Mouse (Mus musculus): ENCODE results near the gene Pip4k2a. TPM values are rescaled to one million over a fixed set of nuclear protein-coding genes. Genes with fewer than 3 reads are reported as not detected.

Gene Pip4k2a
- total RNA-seq, 2 experiments from 2014 or later, result 61.7 to 117 TPM

GRCm38 (mm10) chr2:18958044-18958443 lies 39.9 kb downstream of the Pip4k2a start:
- ATAC-seq (replicated peaks; ENCODE audit: low FRiP score, poor library complexity, severe bottlenecking), result no peak

DNA sequence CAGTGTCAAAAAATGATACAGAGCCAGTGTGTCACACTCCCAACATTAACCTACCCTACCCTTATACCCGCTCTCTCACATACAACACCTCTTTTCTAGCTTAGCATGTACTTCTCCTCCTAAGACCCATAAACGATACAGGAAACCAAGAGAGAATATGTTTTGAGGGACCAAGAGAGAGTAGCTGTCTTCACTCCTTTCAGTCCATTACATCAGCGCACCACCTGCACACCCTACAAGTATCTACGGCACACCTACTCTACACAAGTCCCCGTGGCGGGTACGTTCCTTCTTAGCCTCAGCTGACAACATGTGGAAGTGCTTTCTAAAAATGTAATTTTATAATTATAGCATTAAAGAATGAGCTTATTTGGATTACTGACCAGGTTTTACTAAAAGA lies 40.5 kb downstream of the Pip4k2a start:
- ATAC-seq (replicated peaks; ENCODE audit: low FRiP score, poor library complexity, severe bottlenecking), result no peak

- no peak for ATAC-seq (replicated peaks; ENCODE audit: low FRiP score, poor library complexity, severe bottlenecking)
These were observed 41.0 kb downstream of the Pip4k2a start for GRCm38 (mm10) chr2:18956945-18957344.

DNA sequence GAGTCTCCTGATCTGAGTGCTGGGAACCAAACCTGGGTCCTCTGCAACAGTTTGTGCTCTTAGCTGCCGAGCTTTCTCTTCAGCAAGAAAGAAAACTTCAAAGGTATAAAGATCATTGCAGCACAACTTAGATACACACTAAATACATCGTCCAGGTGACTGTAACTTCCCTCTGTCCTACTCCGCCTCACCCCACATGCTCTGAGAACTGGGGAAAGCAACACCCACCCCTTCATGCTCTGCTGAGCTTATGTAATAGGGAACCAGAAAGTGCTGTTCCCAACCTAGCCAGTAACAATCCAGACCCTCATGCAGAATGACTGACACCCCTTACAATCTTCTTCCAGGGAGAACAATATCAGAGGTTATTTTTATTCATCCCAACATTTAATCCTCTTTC lies 41.5 kb downstream of the Pip4k2a start:
- ATAC-seq (replicated peaks; ENCODE audit: low FRiP score, poor library complexity, severe bottlenecking), result no peak

DNA sequence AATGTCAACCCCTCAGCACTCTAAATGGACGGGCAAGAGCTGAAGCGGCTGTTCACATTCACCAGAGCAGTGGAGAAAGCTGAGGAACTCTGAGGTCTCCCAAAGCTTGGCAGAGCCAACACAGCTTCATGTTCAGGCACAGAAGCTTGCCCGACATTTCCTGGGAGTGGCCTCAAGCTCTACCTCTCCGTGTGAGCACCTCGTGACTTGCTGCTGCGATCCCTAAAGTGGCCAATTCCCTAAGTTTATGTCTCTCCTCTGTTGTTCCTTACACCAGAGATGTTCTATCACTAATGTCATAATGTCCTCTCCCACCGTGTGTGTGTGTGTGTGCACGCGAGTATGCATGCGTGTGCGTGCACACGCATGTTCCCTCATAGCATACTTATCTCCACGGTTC lies 42.3 kb downstream of the Pip4k2a start:
- peak; percentile 50; the same call in 1 of the 2 replicates for ATAC-seq (replicated peaks; ENCODE audit: low FRiP score, poor library complexity, severe bottlenecking)

DNA sequence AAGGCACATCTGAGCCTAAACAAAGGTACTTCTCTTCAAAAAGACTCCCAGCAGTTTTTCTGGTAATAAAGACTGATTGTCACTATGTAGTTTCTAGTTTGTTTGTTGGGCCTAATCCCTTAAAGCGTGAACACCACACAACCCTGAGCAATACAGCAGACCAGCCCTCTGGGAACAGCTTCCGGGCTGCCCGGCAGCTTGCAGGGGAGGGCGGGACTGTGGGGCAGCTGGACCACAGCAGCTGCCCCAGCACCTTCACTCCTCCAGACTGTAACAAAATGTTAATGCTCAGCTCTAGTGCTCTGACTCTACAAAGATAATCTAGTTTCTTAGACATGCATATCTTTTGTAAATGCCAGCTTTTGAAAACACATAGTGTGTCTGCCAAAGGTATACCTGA lies 42.9 kb downstream of the Pip4k2a start:
- ATAC-seq (replicated peaks; ENCODE audit: low FRiP score, poor library complexity, severe bottlenecking), result 0 out of 2 replicates have a peak, but pooled peaks have one; percentile 44

DNA sequence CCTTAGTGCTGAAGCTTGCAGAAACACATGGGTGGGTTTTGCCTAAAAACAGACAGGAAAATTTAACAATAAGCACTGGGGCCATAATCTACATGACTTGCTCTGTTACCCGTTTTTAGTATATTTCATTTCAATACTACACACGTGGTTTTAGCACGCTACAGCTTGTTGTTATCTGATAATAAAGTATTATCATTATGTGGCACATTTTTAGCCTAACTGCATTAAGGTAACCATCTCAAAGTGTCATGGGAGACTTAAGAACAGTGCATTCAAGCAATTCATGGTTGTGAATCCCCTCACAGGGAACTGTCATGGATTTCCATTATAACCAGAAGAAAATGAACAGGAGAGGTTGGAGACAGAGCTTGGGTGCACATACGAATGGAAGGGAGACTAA lies 43.5 kb downstream of the Pip4k2a start:
- ATAC-seq (replicated peaks; ENCODE audit: low FRiP score, poor library complexity, severe bottlenecking), result peak; percentile 58

- no peak for ATAC-seq (replicated peaks; ENCODE audit: low FRiP score, poor library complexity, severe bottlenecking)
These were observed 45.7 kb downstream of the Pip4k2a start for GRCm38 (mm10) chr2:18952102-18952673.

GRCm38 (mm10) chr2:18950758-18951157 lies 47.2 kb downstream of the Pip4k2a start:
- ATAC-seq (replicated peaks; ENCODE audit: low FRiP score, poor library complexity, severe bottlenecking), result no peak

DNA sequence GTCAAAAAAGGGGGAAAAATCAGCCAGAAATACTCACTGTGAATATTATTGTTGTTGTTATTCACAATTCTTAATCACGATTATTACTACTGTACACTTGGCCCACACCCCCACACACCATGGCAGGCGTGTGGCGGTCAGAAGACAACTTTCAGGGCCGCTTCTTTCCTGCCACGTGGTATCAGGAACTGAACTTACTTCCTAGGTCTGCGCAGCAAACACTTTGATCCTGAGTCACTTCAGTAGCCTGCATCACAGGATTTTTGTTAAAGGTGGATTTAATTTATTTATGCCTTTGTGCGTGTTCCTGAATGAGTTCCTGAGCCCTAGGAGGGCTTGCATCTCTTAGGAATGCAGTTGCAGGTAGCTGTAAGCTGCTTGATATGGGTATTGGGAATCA lies 49.2 kb downstream of the Pip4k2a start:
- ATAC-seq (replicated peaks; ENCODE audit: low FRiP score, poor library complexity, severe bottlenecking), result no peak

DNA sequence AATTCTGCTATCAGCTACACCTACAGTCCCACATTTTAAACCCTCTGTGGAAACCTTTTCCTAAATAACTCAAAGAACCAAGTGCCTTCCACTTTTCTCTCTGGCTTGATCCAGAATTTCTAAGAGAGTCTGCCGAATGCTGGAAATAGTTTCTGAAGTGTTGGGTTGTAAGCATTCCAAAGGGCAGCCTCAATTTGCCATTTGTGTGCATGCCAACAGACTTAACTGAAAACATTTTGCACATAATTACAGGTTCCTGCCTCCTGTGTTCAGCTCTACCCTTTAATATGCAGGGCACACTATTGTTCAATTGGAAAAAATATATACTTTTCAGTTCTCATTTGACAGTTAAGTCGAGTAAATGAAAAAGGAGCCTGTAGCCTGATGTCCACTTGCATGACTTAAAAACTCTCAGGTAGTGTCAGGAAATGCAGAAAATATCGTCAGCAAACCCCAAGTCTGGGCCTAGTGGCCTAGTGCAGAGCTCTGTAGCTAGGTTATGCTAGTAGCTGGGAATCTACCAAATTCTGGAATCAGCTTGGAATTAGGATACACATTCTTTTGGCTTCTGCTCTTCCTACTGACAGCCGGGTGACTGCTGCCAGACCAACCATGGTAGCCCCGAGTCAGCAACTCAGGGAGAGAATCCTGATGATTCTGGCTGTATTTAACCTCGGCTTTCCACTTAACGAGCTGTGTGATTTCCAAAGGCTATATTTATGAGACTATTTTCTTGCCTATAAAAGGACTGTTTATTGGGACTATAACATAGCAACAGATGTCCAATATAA lies 50.1 kb downstream of the Pip4k2a start:
- ATAC-seq (replicated peaks; ENCODE audit: low FRiP score, poor library complexity, severe bottlenecking), result no peak

DNA sequence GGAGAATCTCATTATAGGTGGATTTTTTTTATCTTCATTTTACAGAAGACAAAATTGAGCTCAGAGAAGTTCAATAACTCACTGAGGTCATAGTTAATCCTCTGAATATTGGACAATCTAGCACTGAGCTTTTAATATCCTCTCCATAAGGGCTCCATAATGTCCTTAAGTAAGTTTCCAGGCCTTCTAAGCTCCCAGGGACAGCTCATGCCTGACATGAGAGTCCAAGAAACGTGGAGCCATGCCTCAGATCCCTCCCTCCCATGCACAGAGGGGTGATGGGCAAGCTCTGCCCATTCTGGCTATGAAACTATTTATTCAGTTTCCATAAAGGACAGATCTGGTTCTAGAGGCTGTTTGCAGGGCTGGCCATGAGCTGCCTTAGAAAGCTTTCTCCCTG lies 52.5 kb downstream of the Pip4k2a start:
- ATAC-seq (replicated peaks; ENCODE audit: low FRiP score, poor library complexity, severe bottlenecking), result no peak

DNA sequence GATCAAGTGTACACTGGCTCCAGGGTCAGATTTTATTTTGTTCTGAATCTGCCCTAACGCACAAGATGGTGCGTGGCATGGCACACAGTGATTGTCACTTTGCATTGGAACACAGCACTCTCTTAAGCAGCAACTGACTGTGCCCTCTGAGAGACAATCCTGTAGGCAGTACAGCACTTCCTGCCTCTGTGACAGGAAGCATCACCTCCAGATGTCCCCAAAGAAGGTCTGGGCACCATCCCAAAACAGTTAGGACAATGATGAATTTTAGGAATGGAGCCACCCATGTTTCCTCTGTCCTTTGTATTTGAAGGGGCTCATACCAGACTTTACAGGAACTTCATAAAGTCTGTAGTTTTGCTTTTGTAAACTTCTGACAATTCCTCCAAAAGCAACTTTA lies 54.0 kb downstream of the Pip4k2a start:
- no peak for ATAC-seq (replicated peaks; ENCODE audit: low FRiP score, poor library complexity, severe bottlenecking)

GRCm38 (mm10) chr2:18943366-18943765 lies 54.6 kb downstream of the Pip4k2a start:
- ATAC-seq (replicated peaks; ENCODE audit: low FRiP score, poor library complexity, severe bottlenecking), result no peak

- ATAC-seq (replicated peaks; ENCODE audit: low FRiP score, poor library complexity, severe bottlenecking), result no peak
These were observed 57.1 kb downstream of the Pip4k2a start for GRCm38 (mm10) chr2:18940693-18941270.

- ATAC-seq (replicated peaks; ENCODE audit: low FRiP score, poor library complexity, severe bottlenecking), result no peak
These were observed 59.0 kb downstream of the Pip4k2a start for GRCm38 (mm10) chr2:18938923-18939329.

- ATAC-seq (replicated peaks; ENCODE audit: low FRiP score, poor library complexity, severe bottlenecking), result no peak
These were observed 59.7 kb downstream of the Pip4k2a start for GRCm38 (mm10) chr2:18938232-18938631.

DNA sequence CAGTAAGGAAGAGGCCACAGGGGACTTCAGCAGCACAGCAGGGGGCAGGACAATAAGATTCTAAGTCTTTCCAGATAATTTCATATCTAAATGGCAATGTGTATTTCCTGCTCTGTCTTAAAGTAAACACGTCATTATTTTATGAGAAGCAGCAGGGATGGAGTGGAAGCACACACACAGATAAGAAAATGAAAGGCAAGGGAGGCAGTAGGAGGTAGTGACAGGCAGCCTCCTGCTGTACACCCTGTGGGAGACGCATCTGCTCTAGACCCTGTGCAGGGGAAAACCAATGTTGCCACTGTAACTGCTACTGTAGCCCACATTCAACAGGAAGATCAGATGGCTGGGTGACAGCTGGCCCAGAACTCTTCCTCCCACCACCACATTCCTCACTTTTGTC lies 60.3 kb downstream of the Pip4k2a start:
- ATAC-seq (replicated peaks; ENCODE audit: low FRiP score, poor library complexity, severe bottlenecking), result no peak

- peak; percentile 37; the same call in 1 of the 2 replicates for ATAC-seq (replicated peaks; ENCODE audit: low FRiP score, poor library complexity, severe bottlenecking)
These were observed 61.5 kb downstream of the Pip4k2a start for GRCm38 (mm10) chr2:18936446-18936845.

DNA sequence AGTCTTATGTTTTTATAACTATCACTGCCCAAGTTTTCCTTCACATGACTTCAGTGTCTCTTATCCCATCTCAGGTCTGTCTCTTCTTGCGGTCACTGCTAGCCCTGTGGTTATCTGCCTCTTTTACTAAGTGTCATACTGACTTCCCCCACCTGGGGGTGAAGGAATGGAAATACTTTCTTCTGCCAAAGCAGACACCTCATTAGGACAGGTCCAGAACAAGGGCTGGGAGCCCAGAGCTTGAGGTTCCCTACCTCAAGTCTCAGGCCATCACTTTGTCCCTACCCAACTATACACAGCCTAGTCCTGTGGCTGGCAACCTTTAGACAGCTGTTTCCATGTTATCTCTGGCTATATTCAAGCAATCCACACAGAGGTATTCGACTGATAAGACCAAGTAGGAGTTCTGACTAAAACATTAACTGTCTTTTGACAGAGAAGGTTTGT lies 62.3 kb downstream of the Pip4k2a start:
- peak; percentile 70 for ATAC-seq (replicated peaks; ENCODE audit: low FRiP score, poor library complexity, severe bottlenecking)

DNA sequence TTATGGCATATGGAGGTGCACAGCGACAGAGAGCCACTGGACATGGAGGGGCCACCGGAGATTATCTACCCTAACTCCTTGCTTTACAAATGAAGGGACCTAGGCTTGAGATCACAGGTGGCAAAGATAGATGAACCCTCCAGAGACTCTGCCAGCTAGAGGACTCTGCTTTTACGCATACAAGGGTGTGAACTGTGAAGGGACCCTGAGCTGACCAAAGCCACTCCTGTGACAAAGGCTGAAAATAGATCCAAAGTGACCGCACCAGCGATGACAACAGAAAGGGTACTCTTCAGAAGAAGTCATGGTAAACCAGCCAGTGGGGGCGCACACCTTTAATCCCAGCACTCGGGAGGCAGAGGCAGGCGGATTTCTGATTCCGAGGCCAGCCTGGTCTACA lies 63.8 kb downstream of the Pip4k2a start:
- no peak for ATAC-seq (replicated peaks; ENCODE audit: low FRiP score, poor library complexity, severe bottlenecking)
